Mouse (Mus musculus): ENCODE data around the gene Uba52.

Uba52 gene

DNA sequence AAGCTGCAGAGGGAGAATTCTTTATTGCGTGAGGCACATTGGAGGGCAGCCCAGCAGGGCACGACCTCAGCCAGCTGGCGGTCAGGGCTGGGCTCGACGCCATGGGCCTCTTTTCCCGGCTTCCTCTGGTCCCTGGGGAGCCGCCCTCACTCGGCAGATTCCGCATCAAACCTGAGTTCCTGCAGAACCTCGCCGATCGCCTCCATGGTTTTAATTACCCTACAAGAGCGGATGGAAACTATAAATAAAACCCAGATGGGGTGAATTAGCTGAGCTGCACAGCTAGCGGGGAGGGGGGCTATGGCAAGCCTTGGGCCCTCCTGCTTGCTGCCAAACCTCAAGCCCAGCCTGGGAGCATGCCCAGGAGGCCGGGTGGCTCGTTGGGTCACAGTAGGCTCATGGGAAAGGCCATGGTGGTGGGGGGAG, 6.3 kb downstream of the Uba52 start:
- no peak for ATAC-seq (ENCODE audit: low TSS enrichment)

- ATAC-seq (ENCODE audit: low TSS enrichment): 0 out of 2 replicates have a peak, but pooled peaks have one; percentile 12
Measured at GRCm38 (mm10) chr8:70503062-70503750, 7.4 kb downstream of the Uba52 start.

DNA sequence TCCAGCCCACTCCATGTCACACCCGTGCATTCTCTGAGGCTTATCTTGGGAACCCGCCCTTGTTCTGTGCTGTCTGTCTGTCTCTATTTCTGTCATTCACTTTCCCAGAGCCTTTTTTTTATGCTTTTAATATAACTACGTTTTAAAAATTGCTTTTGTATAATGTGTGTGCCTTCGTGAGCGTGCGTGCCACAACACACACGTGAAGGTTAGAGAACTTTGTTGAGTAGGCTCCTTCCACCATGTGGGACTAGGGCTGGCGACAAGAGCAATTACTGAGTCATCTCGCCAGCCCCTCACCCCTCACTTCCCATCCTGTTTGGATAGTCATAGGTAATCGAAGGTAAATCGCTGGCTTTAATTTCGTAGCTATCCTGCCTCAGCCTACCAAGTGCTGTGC, 8.1 kb downstream of the Uba52 start:
- ATAC-seq (ENCODE audit: low TSS enrichment): no peak

GRCm38 (mm10) chr8:70501820-70502529, 8.6 kb downstream of the Uba52 start:
- no peak for ATAC-seq (ENCODE audit: low TSS enrichment)

DNA sequence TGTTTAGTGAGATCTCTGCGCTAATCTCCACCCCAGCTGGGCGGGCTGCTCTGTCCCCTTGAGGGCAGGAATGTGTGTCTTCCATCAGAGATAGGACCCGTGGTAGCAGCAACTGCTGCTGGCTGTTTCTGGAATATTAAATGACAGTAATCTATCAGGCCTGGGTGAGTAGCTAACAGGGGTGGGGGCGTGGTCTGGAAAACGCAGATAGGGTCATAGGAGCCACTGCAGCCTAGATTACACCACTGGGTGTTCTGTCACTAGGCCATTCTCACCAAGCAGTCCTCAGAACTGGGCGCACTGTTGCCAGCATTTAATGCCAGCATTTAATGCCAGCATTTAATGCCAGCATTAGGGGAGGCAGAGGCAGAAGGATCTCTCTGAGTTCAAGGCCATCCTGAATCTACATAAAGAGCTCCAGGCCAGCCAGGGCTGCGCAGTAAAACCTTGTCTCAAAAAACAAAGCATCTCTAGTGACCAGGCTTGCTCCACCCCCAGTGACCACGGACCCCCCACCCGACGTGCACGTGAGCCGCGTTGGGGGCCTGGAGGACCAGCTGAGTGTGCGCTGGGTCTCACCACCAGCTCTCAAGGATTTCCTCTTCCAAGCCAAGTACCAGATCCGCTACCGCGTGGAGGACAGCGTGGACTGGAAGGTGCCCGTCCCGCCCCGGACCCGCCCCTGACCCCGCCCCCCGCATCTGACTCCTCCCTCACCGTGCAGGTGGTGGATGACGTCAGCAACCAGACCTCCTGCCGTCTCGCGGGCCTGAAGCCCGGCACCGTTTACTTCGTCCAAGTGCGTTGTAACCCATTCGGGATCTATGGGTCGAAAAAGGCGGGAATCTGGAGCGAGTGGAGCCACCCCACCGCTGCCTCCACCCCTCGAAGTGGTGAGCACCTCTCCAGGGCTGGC, 10.0 kb downstream of the Uba52 start:
- no peak for ATAC-seq (ENCODE audit: low TSS enrichment)

- ATAC-seq (ENCODE audit: low TSS enrichment): no peak
Measured at GRCm38 (mm10) chr8:70495771-70496062, 14.9 kb downstream of the Uba52 start.

DNA sequence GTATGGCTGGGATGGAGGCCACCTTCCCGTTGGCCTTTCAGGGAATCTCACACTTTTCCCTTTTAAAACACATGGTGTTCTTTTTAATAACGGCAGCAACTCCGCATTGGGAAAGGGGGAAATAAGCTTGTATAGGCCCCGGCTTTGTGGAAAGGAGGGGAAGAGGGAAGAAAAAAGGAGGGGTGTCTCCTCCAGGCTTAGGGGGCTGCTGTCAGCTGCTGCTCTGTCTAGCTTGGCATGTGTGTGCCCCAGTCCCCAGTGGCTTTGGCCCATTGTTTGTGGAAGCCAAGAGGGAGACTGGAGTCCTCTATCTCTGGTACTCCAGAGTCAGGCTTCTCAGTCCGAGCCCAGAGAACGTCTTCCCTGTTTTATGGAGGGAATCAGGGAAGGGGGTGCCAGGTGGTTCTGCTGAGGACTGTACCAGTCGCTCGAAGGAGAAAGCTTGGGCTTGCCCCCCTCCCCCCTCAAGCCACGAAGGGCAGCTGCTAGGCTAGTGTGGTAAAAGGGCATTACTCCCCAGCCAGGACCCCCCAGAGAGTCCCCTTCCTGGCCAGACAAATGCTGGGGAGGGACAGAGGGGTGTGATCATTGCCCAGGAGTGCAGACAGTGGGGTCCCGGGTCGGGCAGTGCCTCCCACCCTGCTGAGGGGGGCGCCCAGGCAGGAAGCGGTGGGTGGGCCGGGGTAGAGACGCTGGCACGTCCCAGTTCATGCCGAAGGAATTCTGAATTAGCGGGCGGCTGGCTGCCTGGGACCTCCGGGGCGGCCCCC, 15.4 kb downstream of the Uba52 start:
- ATAC-seq (ENCODE audit: low TSS enrichment): no peak

DNA sequence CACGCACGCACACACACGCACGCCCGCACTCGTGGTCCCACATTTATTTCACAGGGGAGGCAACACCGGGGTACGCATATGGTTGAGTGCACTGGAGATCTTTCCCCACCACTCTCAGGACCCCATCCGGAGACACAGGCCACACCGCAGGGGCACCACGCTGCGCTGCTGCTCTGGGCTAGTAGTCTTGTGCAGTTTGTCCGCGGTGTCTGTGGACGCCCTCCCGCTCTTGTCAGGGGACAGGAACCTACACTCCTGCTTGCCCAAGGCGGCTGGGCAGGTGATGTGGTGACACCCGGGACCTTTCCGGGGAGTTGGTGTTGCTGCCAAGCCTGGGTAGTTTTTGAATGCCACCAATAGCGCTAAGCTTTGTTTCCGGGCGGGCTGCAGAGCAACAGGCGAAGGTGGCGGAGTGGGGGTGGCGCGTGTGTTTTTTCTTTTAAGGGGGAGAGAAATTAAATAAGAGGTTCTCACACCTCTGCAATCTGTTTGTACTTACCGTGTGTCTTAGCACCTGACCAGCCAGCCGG, 16.1 kb downstream of the Uba52 start:
- ATAC-seq (ENCODE audit: low TSS enrichment): no peak

GRCm38 (mm10) chr8:70493692-70494415, 16.7 kb downstream of the Uba52 start:
- no peak for ATAC-seq (ENCODE audit: low TSS enrichment)

- no peak for ATAC-seq (ENCODE audit: low TSS enrichment)
Measured at GRCm38 (mm10) chr8:70492664-70493640, 17.6 kb downstream of the Uba52 start, which contains the start of gene Crlf1. TSS of gene Crlf1 (plus strand) at chr8:70493158.

DNA sequence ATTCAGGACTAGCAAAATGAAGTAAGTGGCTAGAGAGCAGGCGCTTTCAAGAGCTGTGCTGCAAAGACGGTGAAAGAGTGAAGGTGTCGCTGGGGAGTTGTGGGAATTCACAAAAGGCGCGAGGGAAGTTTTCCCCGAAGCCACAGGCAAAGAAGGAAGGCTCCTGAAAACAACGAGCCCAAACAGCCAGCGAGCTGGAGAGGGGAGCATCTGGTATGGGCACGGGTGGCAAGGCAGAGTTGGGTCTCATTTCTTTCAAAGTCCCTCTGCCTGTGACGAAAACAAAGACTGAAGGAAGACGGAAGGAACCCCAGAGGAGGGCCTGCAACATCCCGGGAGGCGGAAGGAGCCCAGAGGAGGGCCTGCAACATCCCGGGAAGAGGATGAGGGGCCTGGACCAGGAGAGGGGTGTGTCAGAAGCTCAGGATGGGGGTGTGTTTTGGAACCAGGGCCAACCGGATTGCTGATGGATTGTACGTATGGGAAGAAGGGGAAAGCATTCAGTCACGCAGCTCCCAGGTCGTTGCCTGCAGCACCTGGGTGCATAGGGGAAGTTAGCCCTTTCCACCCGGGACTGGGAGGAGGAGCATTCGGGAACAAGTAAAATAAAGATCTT, 19.6 kb downstream of the Uba52 start:
- ATAC-seq (ENCODE audit: low TSS enrichment): no peak

- ATAC-seq (ENCODE audit: low TSS enrichment): no peak
Measured at GRCm38 (mm10) chr8:70490061-70490879, 20.3 kb downstream of the Uba52 start.

GRCm38 (mm10) chr8:70489576-70489975, 21.0 kb downstream of the Uba52 start:
- no peak for ATAC-seq (ENCODE audit: low TSS enrichment)

GRCm38 (mm10) chr8:70488931-70489470, 21.6 kb downstream of the Uba52 start:
- no peak for ATAC-seq (ENCODE audit: low TSS enrichment)

DNA sequence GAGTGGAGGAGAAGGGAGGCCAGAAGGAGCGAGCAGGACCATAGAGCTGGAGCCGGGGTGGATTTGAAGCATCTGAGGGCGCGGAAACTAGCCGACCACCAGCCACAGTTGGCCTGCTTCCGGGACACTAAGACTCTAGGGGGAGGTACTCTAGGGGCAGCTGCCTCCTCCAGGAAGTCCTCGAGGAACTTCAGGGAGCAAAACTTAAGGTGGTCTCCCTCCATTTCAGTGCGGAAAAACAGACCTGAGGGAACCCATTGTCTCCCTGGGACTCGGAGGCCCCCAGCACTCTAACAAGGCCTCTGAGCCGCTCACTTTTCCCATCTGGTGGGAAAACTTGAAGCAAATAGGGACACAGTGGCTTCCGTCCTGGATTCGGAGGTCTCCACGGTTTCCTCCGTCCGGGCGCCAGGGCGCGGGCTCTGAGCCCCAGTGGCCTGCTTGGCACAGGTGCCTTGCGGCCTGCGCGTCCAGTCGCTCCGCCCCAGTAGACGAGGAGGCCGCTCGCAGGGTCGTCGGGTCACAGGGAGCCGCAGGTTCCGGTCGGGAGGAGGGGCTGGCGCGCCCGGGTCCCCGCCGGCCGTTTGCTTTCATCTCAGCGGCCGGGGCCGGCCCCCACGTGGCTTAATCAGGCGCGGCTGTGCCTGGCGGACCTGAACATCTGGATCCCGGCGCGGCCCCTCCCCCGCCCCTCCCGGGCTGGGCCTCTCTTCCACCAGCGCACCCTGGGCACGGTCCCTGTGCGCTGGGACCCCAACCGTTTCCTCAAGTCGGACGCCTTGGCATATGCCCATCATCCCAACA, 22.4 kb downstream of the Uba52 start:
- no peak for ATAC-seq (ENCODE audit: low TSS enrichment)

GRCm38 (mm10) chr8:70486941-70487520, 23.6 kb downstream of the Uba52 start, which contains the start of gene Tmem59l:
TSS of gene Tmem59l (minus strand) at chr8:70487358.
- ATAC-seq (ENCODE audit: low TSS enrichment): peak; percentile 70; the same call in 1 of the 2 replicates
